Mouse (Mus musculus): Measurements from ENCODE around the gene Cox7a1.
A peak's percentile ranks its signal among the peaks of the same experiment; 100 is the strongest.

DNA sequence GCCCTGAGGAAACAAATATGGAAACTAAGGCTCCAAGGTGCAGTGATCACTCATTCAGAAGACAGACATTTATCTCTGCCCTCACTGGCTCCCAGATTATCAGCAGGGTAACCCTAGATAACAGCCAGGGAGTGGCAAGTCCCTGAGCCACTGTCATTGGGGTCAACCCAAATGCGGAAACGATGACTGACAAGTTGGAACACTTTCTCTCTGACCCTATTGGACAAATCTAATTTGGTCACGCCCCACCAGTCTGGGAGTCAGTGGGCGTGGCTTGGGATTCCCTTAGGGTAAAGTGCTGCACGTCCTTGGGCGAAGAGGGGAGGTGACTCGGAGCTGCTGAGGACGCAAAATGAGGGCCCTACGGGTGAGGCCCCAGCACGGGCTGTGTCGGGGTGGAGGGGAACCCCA is at the start of gene Cox7a1:
- TF ChIP-seq POLR2A (IDR thresholded peaks at IDR 0.05; ENCODE audit: low read depth, low read length) (peak; percentile 17), CTCF (conservative IDR thresholded peaks at IDR 0.05; ENCODE audit: insufficient read depth, insufficient read length, low read depth, low read length) (no peak)

Measured in kidney, adult 2 months (tissue).